Mouse (Mus musculus) lung, postnatal 4 days (tissue): Measurements from ENCODE around the gene Riox1.
"Not testable (repeated sequence)": the region's sequence is repeated elsewhere in the genome, so short reads cannot be mapped to it uniquely, and the experiment has no call there.

Source experiments
- DNase-seq, 2 experiments: peaks; one replicate each; pipeline ENCODE4 v3.0.0; 2021

Riox1 gene

DNA sequence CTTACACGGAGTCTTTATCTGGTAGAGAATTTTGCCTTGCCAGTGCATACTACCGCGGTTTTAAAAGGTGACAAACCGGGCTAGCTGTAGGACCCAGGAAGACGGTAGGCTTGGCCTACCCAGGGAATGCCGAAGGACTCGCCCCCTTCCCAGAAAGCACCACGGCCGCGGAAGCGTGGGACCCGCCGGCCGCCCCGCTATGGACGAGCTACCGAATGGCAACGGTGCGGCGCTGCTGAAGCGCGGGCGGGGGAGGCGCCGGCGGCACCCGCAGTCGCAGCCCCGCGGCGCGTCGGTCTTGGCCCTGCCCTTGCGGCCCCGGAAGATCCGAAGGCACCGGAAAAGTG lies at the start of gene Riox1:
Riox1 (plus strand) TSS at position 116 of the 347 bp plus-strand sequence.
- DNase-seq = peak; percentile 87 to 89

- DNase-seq = no peak
These were observed 40.0 kb upstream of the Riox1 start for GRCm38 (mm10) chr12:83910451-83910850.

- DNase-seq = no peak
These were observed 36.1 kb upstream of the Riox1 start for GRCm38 (mm10) chr12:83914202-83914740.

- DNase-seq = no peak
These were observed 35.6 kb upstream of the Riox1 start for GRCm38 (mm10) chr12:83914797-83915196.

- peak; percentile 56 to 64 for DNase-seq
These were observed 33.5 kb upstream of the Riox1 start for GRCm38 (mm10) chr12:83916884-83917283.

GRCm38 (mm10) chr12:83920721-83921441 lies 29.5 kb upstream of the Riox1 start:
- no peak for DNase-seq

DNA sequence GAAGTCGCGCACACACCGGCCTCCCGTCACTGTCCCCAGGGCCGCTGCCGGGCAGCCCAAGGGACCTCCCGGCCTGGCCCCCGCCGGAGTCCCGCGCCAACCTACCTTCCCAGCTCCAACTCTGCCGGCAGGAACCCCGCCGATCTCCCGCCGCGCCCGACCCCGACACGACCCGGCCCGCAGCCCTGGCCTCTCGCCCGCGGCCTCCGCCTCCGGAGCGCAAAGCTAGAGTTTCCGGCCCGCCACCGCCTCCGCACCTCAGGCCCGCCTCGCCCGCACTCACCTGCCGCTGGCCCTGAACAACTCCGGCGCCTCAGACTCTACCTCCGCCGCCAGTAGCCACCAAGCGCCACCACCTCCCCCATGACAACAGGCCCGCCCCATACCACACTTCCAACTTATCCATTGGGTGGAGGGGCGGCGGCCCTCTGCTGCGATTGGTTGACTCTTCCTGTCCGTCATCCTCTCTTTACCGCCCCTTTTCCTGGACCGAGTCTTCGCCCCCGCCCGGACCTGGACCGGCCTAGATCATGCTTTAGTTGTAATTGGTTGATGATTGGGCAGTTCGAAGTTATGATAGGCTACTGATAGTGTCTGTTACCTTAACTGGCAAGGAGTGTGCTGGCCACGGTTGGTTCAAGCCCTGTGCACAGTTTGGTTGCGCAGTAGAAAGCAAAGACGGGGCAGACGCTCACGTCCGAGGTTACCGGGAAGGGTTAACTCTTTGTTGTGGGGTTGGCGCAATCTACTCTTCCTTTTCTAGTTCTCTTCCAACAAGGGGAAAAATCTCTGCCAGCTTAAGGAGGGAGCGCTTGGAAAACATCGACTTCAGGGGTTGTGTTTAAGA lies 28.6 kb upstream of the Riox1 start, which contains the start of gene Numb:
Numb (minus strand) TSS at position 400 of the 847 bp plus-strand sequence.
- peak; percentile 99 for DNase-seq

DNA sequence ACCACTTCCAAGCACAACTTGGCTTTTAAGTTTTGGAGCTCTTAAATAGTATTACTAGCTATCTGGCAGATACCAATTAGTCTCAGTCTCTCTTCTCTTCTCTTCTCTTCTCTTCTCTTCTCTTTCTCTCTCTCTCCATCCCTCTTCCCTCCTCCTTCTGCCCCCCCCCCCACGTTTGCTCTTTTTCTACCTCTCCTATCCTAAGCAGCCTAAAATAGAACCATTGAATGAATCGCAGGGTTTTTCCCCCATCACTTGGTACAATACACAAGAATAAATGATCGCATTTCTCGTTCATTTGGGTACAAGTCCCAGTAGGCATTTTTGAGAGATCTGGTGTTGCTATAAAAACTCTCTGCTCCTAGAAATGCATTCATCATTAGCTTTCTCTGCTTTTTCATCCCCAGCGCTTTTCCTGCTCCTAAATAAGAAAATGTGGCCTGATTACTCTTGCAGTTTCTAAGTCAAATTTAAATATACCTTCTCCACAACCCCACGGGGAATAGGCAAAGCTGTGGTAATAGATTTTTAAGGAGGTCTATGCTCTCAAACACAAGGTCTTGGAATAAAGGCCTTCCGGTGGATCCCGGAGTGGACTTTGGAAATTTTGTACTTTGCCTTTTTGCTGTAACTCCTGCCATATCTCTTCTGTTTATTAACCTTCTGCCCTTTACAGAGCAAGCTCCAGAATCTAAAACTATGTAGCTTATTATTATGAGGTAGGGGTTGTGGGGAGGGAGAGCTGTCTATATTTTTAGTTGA lies 27.5 kb upstream of the Riox1 start:
- DNase-seq = no peak

DNA sequence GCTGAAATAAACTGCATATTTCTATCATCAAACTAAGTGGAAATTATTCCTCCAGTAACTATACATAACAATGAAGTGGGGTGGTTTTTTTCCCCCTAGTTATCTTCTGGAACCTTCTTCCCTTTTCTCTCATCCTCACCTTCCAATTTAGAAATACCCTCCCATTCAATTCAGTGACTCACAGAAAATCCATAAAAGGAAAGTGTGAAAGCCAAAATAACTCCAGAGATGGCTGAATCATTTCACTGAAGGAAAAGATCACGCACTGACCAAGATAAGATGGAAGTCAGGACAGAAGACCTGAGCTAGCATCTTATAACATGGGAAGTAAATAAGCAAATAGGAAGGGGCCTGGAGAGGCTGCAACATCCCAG lies 26.9 kb upstream of the Riox1 start:
- no peak for DNase-seq

GRCm38 (mm10) chr12:83924332-83924731 lies 26.1 kb upstream of the Riox1 start:
- no peak for DNase-seq

DNA sequence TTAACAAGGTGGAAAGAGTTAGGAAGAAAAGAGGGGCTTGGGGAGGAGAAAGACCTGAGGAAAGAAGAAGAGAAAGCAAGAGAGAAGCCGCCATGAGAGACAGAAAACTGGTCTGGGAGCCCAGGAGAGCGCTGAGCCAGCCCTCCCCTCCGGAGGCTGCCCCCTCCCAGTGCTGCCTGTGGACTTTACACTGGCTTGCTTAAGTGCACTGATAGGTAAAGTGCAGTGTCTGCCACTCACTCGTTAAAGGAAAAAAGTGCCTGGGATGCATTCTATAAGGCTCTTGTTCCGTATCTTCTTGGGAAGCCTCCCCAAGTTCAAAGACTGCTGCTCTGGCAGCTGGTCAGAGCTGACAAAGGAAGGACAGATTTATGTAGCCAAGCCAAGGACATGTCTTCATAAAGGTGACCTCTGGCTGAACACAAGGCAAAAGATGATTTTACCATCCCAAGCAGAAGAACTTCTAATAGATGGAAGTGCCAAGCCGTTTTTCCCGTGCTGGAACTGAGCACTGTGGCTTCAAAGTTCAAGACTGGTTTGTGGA lies 25.2 kb upstream of the Riox1 start:
- DNase-seq = no peak

DNA sequence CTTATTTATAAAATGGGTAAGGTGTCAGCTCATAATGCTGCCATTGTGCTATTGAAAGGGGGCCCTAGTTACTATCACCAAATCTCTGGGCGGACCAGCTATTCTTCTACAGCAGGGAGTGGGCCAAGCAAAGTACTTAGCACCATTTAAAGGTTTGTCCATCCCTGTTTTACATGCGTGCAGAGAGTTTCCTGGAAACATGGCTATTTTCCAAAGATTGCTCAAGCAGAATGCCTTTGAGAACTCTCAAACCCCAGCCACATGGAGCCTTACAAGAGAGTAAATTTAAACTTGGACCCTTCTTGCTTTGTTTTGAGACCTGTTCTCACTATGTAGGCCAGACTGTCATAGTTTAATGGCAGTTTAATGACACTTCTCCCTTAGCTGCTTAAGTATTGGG lies 24.3 kb upstream of the Riox1 start:
- no peak for DNase-seq

DNA sequence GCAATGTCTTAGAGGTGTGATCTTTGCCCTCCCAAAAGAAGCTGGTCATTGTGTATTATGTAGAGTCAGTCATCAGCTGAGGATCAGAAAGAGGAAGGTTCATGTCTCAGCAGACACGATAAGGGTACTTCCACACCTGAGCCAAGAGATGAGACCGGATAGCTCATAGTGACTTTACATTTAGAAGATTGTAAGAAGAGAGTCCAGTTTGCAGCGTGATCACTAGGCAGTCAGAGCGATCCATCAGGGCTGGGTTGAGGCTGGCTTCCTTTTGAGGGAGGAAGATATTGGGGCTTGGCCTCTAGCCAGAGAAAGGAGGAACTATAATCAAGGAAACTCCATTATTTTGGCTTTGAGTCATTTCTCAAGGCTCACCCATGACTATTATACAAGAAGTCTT lies 22.7 kb upstream of the Riox1 start:
- DNase-seq = peak in 1 of 2 experiments; percentile 50

DNA sequence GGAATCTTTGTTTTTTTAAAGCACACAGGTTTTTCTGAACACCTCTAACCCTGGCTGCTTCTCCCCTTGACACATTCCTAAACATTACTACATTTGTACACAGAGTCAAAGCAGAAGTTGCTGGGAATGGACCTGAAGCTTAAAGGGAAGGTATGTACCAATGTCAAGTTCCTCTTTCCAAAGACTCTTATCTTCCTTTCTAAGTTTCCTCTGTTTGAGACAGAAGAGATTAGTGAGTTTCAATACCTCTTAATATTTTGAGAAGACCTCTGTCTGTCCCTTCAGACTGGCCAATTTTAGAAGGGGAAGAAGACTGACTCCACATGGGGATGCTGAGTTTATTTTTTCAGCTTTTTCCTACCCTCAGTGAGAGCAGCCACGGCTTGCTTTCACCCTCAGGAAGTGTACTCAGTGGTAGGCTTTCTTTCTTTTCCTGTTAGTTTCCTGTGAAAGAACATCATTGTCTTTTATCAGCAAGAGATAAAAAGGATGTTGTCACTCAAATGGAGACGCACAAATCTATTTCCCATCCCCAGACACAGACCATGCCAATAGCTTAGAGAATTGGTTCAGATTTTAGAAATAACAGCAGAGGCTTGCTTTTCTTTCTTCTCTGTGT lies 21.1 kb upstream of the Riox1 start:
- DNase-seq = no peak

- no peak for DNase-seq
These were observed 12.8 kb upstream of the Riox1 start for GRCm38 (mm10) chr12:83937600-83937999.

GRCm38 (mm10) chr12:83938592-83938991 lies 11.8 kb upstream of the Riox1 start:
- DNase-seq = not testable (repeated sequence)

DNA sequence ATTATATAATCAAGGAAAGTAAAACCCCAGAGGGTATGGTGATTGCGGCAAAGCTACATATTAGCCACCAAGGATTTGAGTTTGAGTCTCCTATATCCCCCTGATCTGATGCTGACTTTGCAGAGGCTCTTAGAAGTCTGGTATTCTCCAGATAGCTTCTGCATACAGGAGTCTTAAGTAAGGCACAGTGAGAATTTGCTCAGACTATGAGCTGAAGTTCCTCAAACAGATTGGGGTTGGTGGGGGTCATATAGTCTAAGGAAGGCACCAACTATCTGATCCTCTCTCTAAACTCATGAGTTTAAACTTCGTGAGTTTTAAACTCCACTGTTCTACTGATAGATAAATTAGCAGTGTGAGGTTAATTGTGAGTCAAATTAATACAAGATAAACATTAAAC lies 11.1 kb upstream of the Riox1 start:
- no peak for DNase-seq

GRCm38 (mm10) chr12:83940031-83940430 lies 10.4 kb upstream of the Riox1 start:
- no peak for DNase-seq

DNA sequence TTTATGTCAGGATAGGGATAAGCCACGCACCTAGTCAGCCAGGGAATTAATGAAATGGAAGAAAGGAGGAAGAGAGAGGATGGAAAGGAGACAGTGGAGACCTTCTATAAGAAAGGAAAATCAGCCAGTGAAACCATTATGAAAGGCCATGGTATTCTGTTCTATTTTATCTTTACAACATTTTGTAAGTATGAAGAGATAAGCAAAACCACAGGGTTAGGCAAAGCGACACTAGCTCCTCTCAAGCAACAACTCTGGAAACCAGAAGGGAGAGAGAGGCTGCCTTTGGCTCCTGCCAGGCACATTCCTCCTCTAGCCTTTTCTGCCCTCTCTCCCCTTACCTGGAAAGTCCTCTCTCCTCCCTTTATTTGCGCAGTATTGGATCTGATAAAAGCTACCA lies 8.5 kb upstream of the Riox1 start:
- DNase-seq = no peak

DNA sequence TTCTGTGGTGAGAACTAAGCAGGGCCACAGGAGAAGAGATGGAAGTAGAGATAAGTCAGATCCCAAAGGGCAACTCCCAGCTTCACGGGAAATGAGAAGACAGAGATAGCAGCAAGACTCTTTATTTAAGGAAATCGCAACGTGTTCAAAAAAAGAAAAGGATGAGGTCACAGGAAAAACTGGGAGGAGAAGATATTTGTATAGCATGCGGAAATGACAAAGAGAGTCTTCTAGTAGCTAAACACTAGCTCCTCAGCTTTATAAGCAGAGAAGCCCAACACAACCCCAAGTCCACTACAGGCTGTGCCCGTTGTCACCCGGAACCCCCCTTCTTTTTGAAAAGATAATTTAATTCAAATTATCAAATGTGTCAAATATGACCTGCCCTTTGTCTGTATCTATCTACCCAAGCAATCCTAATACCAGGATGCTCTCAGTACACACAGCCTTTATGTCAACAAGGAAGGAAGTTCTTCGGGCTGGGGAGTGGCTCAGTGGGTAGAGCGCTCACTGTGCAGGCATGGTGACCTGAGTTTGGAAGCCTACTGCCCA lies 3.1 kb upstream of the Riox1 start:
- peak; percentile 49 to 76 for DNase-seq

GRCm38 (mm10) chr12:83949043-83949442 lies 1.4 kb upstream of the Riox1 start:
- no peak for DNase-seq
